Mouse (Mus musculus) CH12.LX (cell line): ENCODE measurements at regions not wholly inside any gene's neighbourhood (a gene's known extent, or its start where the extent isn't known, plus 50 kb on each side); places are given as distances from the start of the nearest gene placed in this dataset.

Experiments used
- DNase-seq: peaks from one replicate; pipeline ENCODE4 v3.0.0-alpha.2; 2013; ENCODE audit errors: extremely low read depth
- H3K27ac ChIP-seq: 2 replicates; pipeline ENCODE4 v1.5.1; 2012; ENCODE audit warnings: low read depth, mild to moderate bottlenecking, control low read depth, moderate library complexity; ENCODE audit not compliant: insufficient read depth
- H3K27me3 ChIP-seq: replicated peaks from 2 replicates; pipeline ENCODE3; 2012; ENCODE audit warnings: inconsistent platforms
- H3K36me3 ChIP-seq, 2 experiments: replicated peaks in 1 of 2; 2 replicates each; pipeline versions ENCODE3 to v1.6.1; 2012; ENCODE audit warnings: inconsistent platforms in 1 of 2, low read length in 1 of 2, mild to moderate bottlenecking in 1 of 2, mixed read lengths in 1 of 2, moderate library complexity in 1 of 2; ENCODE audit not compliant: control insufficient read depth in 1 of 2, insufficient read depth in 1 of 2
- H3K4me1 ChIP-seq, 2 experiments: 2 replicates each; pipeline ENCODE4 v1.6.1; 2012; ENCODE audit warnings: inconsistent platforms in 1 of 2, moderate library complexity in 1 of 2; ENCODE audit not compliant: insufficient read depth in 2 of 2, control insufficient read depth in 1 of 2
- H3K4me2 ChIP-seq: 2 replicates; pipeline ENCODE4 v1.6.1; 2012; ENCODE audit warnings: low read depth, mild to moderate bottlenecking, control low read depth; ENCODE audit not compliant: poor library complexity, insufficient read depth, severe bottlenecking
- H3K4me3 ChIP-seq, 3 experiments: fragments of 150-350 bp in 1 of 3; sonication (generic) in 1 of 3; replicated peaks in 1 of 3; 2 replicates each; pipeline versions ENCODE3 to v1.5.1; 2011 to 2012; ENCODE audit warnings: low read depth in 2 of 3, low read length in 2 of 3, mild to moderate bottlenecking in 2 of 3, moderate library complexity in 2 of 3, control low read depth in 1 of 3, improper control_type of control experiment in 1 of 3, inconsistent platforms in 1 of 3, mixed read lengths in 1 of 3; ENCODE audit not compliant: poor library complexity in 1 of 3
- H3K79me2 ChIP-seq: replicated peaks from 2 replicates; pipeline ENCODE4 v1.6.1; 2012; ENCODE audit warnings: mild to moderate bottlenecking, moderate library complexity; ENCODE audit not compliant: control insufficient read depth, poor library complexity, insufficient read depth, severe bottlenecking; ENCODE audit errors: extremely low read depth
- H3K9ac ChIP-seq: 2 replicates; pipeline ENCODE4 v1.6.1; 2012; ENCODE audit warnings: low read depth, mild to moderate bottlenecking, control low read depth, moderate library complexity; ENCODE audit not compliant: insufficient read depth
- H3K9me3 ChIP-seq: replicated peaks from 2 replicates; pipeline ENCODE3; 2012; ENCODE audit warnings: low read length, inconsistent platforms, mixed read lengths
- CHD1 ChIP-seq: IDR thresholded peaks from 2 replicates; pipeline ENCODE4 v1.6.1; 2012; ENCODE audit warnings: low read depth, low read length, improper control_type of control experiment, inconsistent platforms
- CHD2 ChIP-seq: IDR thresholded peaks from 2 replicates; pipeline ENCODE4 v1.6.1; 2011; ENCODE audit warnings: low read length, improper control_type of control experiment
- CTCF ChIP-seq, 2 experiments: IDR thresholded peaks in 1 of 2; conservative IDR thresholded peaks in 1 of 2; 2 replicates each; pipeline ENCODE4 v1.5.1; 2011 to 2012; ENCODE audit warnings: low read depth in 2 of 2, low read length in 2 of 2, improper control_type of control experiment in 1 of 2, inconsistent platforms in 1 of 2, mild to moderate bottlenecking in 1 of 2, moderate library complexity in 1 of 2
- E2F4 ChIP-seq: IDR thresholded peaks from 2 replicates; pipeline ENCODE4 v1.6.1; 2011; ENCODE audit warnings: low read depth, low read length, improper control_type of control experiment; ENCODE audit not compliant: insufficient replicate concordance
- ELF1 ChIP-seq: IDR thresholded peaks from 2 replicates; pipeline ENCODE4 v1.6.1; 2014; ENCODE audit warnings: low read depth, mild to moderate bottlenecking, inconsistent platforms, low read length, improper control_type of control experiment
- EP300 ChIP-seq: IDR thresholded peaks from 2 replicates; pipeline ENCODE4 v1.6.1; 2011; ENCODE audit warnings: low read length, improper control_type of control experiment
- ETS1 ChIP-seq: conservative IDR thresholded peaks from 2 replicates; pipeline ENCODE4 v1.6.1; 2012; ENCODE audit warnings: low read depth, mild to moderate bottlenecking, inconsistent platforms, low read length, improper control_type of control experiment, moderate library complexity
- HCFC1 ChIP-seq: IDR thresholded peaks from 2 replicates; pipeline ENCODE4 v1.6.1; 2012; ENCODE audit warnings: low read depth, mild to moderate bottlenecking, inconsistent platforms, low read length, improper control_type of control experiment
- IRF4 ChIP-seq: IDR thresholded peaks from 2 replicates; pipeline ENCODE4 v1.6.1; 2014; ENCODE audit warnings: low read depth, mild to moderate bottlenecking, inconsistent platforms, low read length, improper control_type of control experiment
- JUND ChIP-seq: conservative IDR thresholded peaks from 2 replicates; pipeline ENCODE4 v1.6.1; 2011; ENCODE audit warnings: low read depth, low read length, improper control_type of control experiment
- MAFK ChIP-seq: IDR thresholded peaks from 2 replicates; pipeline ENCODE4 v1.6.1; 2011; ENCODE audit warnings: low read length, improper control_type of control experiment; ENCODE audit not compliant: insufficient replicate concordance
- MAX ChIP-seq: IDR thresholded peaks from 2 replicates; pipeline ENCODE4 v1.6.1; 2011; ENCODE audit warnings: low read length, improper control_type of control experiment
- MAZ ChIP-seq: IDR thresholded peaks from 2 replicates; pipeline ENCODE4 v1.6.1; 2012; ENCODE audit warnings: low read depth, mild to moderate bottlenecking, inconsistent platforms, low read length, improper control_type of control experiment, moderate library complexity
- MXI1 ChIP-seq: IDR thresholded peaks from 2 replicates; pipeline ENCODE4 v1.6.1; 2011; ENCODE audit warnings: mild to moderate bottlenecking, low read depth, low read length, improper control_type of control experiment
- MYC ChIP-seq: IDR thresholded peaks from 2 replicates; pipeline ENCODE4 v1.6.1; 2011; ENCODE audit warnings: low read depth, mild to moderate bottlenecking, improper control_type of control experiment, low read length
- NELFE ChIP-seq: IDR thresholded peaks from 2 replicates; pipeline ENCODE4 v1.6.1; 2011; ENCODE audit warnings: low read depth, low read length, improper control_type of control experiment
- PAX5 ChIP-seq: IDR thresholded peaks from 2 replicates; pipeline ENCODE4 v1.6.1; 2012; ENCODE audit warnings: low read length, inconsistent platforms, mixed read lengths
- POLR2AphosphoS2 ChIP-seq: IDR thresholded peaks from 2 replicates; pipeline ENCODE4 v1.6.1; 2011; ENCODE audit warnings: low read depth, low read length, improper control_type of control experiment
- RAD21 ChIP-seq: IDR thresholded peaks from 2 replicates; pipeline ENCODE4 v1.6.1; 2011; ENCODE audit warnings: low read depth, mild to moderate bottlenecking, low read length, improper control_type of control experiment, moderate library complexity
- TBP ChIP-seq: conservative IDR thresholded peaks from 2 replicates; pipeline ENCODE4 v1.6.1; 2011; ENCODE audit warnings: low read depth, low read length, improper control_type of control experiment
- UBTF ChIP-seq: IDR thresholded peaks from 2 replicates; pipeline ENCODE4 v1.6.1; 2012; ENCODE audit warnings: low read depth, mild to moderate bottlenecking, inconsistent platforms, low read length, improper control_type of control experiment, moderate library complexity
- USF1 ChIP-seq: IDR thresholded peaks from 2 replicates; pipeline ENCODE4 v1.6.1; 2014; ENCODE audit warnings: low read depth, mild to moderate bottlenecking, inconsistent platforms, low read length, improper control_type of control experiment
- USF2 ChIP-seq: conservative IDR thresholded peaks from 2 replicates; pipeline ENCODE4 v1.6.1; 2011; ENCODE audit warnings: low read depth, low read length, improper control_type of control experiment
- ZC3H11A ChIP-seq: IDR thresholded peaks from 2 replicates; pipeline ENCODE4 v1.6.1; 2012; ENCODE audit warnings: low read depth, mild to moderate bottlenecking, inconsistent platforms, low read length, improper control_type of control experiment
- ZKSCAN1 ChIP-seq: IDR thresholded peaks from 2 replicates; pipeline ENCODE4 v1.6.1; 2012; ENCODE audit warnings: low read depth, inconsistent platforms, low read length, improper control_type of control experiment, borderline replicate concordance
- ZMIZ1 ChIP-seq: IDR thresholded peaks from 2 replicates; pipeline ENCODE4 v1.6.1; 2012; ENCODE audit warnings: low read depth, mild to moderate bottlenecking, inconsistent platforms, low read length, improper control_type of control experiment
- ZNF384 ChIP-seq: IDR thresholded peaks from 2 replicates; pipeline ENCODE4 v1.6.1; 2012; ENCODE audit warnings: low read depth, low read length, improper control_type of control experiment, inconsistent platforms
- dilution Hi-C: fragments of 300-500 bp; cut with MboI; formaldehyde crosslinking; loops from 2 replicates; pipeline ENCODE4 v1.14.3; 2020; ENCODE audit warnings: low sequenced_read_pairs; ENCODE audit not compliant: extremely low pct_unique_long_range_greater_than_20kb, extremely low pct_ligation_motif_present
- in situ Hi-C: fragments of 300-500 bp; cut with MboI; formaldehyde crosslinking; loops from 3 replicates; pipeline ENCODE4 v1.14.3; 2019; ENCODE audit warnings: low sequenced_read_pairs, low pct_ligation_motif_present, low pct_unique_long_range_greater_than_20kb, mixed read lengths

DNA sequence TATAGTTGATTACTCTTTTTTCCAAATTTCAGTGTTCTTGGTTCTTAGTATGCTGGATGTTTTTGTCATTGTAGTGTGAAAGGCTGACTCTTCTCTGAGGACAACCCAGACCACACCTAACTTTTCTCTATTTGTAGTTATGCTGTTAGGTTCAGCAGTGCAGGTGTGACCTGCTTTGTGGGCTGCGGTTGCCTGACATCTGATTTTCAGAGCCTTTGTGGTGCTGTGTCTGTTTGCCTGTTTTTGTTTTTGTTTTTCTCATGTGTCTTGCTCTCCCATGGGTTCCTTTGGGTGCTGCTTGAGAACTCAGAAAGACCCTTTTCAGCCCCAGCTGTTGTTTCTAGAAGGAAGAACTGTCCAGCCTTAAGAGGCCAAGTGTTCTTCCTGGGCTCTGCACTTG, 52.0 kb upstream of the Trpm1 start:
- H3K27ac ChIP-seq = no peak overlapping the region
- DNase-seq = no peak
- no peak overlapping the region for H3K4me3 ChIP-seq
- H3K4me1 ChIP-seq = no peaks in the 10 kb centered on the region
- H3K27me3 ChIP-seq = no peaks in the 10 kb centered on the region
- H3K4me2 ChIP-seq = no peak overlapping the region
- no peaks in the 10 kb centered on the region for H3K36me3 ChIP-seq
- no peaks in the 10 kb centered on the region for H3K9me3 ChIP-seq
- H3K79me2 ChIP-seq = no peaks in the 10 kb centered on the region
- no peak for TF ChIP-seq USF2
- TF ChIP-seq PAX5 = no peak
- TF ChIP-seq EP300 = no peak
- no peak for TF ChIP-seq RAD21
- no peak for TF ChIP-seq CHD2
- TF ChIP-seq CHD1 = no peak
- in situ Hi-C loops = no loop called here
- no peak overlapping the region for H3K9ac ChIP-seq
- dilution Hi-C loops = no loop called here

GRCm38 (mm10) chr7:64099606-64100005, 54.0 kb upstream of the Trpm1 start:
- Histone ChIP-seq H3K27ac (no peak overlapping the region), H3K4me2 (no peak overlapping the region)
- dilution Hi-C loops = no loop called here

DNA sequence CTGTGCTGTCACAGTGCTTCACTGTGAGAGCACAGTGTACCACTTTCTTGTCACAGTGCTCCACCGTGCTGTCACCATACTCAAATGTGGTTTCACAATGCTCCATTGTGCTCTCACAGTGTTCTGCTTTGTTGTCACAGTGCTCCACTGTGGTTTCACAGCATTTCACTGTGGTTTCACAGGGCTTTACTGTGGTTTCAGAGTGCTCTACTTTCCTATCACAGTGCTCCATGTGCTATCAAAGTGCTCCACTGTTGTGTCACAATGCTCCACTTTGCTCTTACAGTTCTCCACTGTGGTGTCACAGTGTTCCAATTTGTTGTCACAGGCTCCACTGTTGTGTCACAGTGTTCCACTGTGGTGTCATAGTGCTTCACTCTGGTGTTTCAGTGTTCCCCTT, 63.6 kb upstream of the Trpm1 start:
- Histone ChIP-seq H3K4me2 (no peak overlapping the region), H3K27me3 (no peaks in the 10 kb centered on the region), H3K27ac (no peak overlapping the region), H3K4me3 (no peak overlapping the region), H3K79me2 (no peaks in the 10 kb centered on the region), H3K4me1 (peaks cover 0 to 2% of the 10 kb centered on the region in 2 experiments; a peak in 1 of 4 replicates), H3K9ac (no peak overlapping the region), H3K36me3 (no peaks in the 10 kb centered on the region), H3K9me3 (peaks cover 2% of the 10 kb centered on the region)
- in situ Hi-C loops (no loop called here), dilution Hi-C loops (no loop called here)
- DNase-seq = no peak
- no peak for TF ChIP-seq IRF4
- no peak for TF ChIP-seq ETS1
- TF ChIP-seq MAZ = no peak
- TF ChIP-seq TBP = no peak
- TF ChIP-seq ZMIZ1 = no peak
- TF ChIP-seq PAX5 = no peak
- no peak for TF ChIP-seq JUND
- no peak for TF ChIP-seq ZNF384
- TF ChIP-seq POLR2AphosphoS2 = no peak
- no peak for TF ChIP-seq MAFK
- no peak for TF ChIP-seq CHD1

More at GRCm38 (mm10) chr7:64099606-64100005, 54.0 kb upstream of the Trpm1 start:
- H3K9ac ChIP-seq = no peak overlapping the region
- DNase-seq = no peak
- in situ Hi-C loops = no loop called here
- no peaks in the 10 kb centered on the region for H3K36me3 ChIP-seq
- H3K4me3 ChIP-seq = no peak overlapping the region
- no peaks in the 10 kb centered on the region for H3K27me3 ChIP-seq
- no peaks in the 10 kb centered on the region for H3K9me3 ChIP-seq
- no peaks in the 10 kb centered on the region for H3K4me1 ChIP-seq
- H3K79me2 ChIP-seq = no peaks in the 10 kb centered on the region
- TF ChIP-seq ZNF384 (no peak), IRF4 (no peak), UBTF (no peak), MYC (no peak), CHD1 (no peak), CTCF (conservative IDR thresholded peaks at IDR 0.05 in 1 of 2, IDR thresholded peaks at IDR 0.05 in 1 of 2; ENCODE audit: low read depth in 2 of 2, low read length in 2 of 2) (no peak), USF1 (no peak), MAZ (no peak), TBP (no peak), ZC3H11A (no peak), ZKSCAN1 (no peak), MXI1 (no peak), ELF1 (no peak), CHD2 (no peak), MAX (no peak), E2F4 (no peak), EP300 (no peak), ZMIZ1 (no peak), HCFC1 (no peak), NELFE (no peak)
